Mouse (Mus musculus): ENCODE results near the gene Erich4.

Gene Erich4

GRCm38 (mm10) chr7:25615706-25616011 lies at the start of gene Erich4:
Gene Erich4 (minus strand): TSS chr7:25615892.
- DNase-seq = no peak

GRCm38 (mm10) chr7:25658657-25659472 lies 43.2 kb upstream of the Erich4 start, which contains the start of the genes Bckdha and Exosc5:
Gene Bckdha (minus strand): TSS chr7:25658981.
Gene Exosc5 (plus strand): TSS chr7:25659164.
- DNase-seq = peak; percentile 100

GRCm38 (mm10) chr7:25657785-25658184 lies 42.1 kb upstream of the Erich4 start:
- DNase-seq = no peak

DNA sequence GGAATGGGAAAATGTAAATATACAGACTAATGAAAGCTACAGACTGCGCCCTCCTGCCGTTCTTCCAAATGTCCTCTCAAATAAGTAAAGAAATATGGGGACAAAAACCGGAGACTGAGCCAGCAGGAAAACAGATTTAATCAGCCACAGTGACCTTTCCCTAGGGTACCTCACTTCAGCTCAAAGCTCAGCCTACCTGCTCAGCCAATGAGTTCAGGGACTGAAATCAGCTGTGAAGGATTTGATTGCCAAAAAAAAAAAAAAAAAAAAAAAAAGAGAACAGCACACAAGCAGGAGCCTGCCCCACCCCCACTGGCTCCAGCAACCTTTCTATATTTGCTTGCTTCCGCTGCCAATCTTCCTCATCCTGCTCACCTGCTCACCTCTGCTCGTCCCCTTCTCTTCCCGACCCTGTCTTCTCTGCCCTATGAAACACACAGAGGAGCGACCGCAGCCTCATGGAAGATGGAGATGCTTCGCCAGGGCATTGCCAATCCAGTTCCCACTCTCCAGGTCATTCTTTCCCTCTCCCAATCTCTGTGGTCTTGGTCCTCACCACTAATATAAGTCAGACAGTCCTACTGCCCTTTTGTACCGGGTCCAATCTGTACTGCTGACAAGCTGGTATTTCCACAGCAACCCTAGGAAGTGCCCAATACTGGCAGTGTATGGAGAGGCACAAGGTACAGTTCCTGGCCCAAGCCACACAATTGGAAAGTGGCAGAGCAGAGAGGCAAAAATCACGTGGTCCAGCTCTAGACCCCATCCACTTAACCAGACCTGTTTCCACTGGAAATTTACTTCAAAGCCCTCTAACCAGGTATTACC lies 40.1 kb upstream of the Erich4 start:
- DNase-seq = no peak

DNA sequence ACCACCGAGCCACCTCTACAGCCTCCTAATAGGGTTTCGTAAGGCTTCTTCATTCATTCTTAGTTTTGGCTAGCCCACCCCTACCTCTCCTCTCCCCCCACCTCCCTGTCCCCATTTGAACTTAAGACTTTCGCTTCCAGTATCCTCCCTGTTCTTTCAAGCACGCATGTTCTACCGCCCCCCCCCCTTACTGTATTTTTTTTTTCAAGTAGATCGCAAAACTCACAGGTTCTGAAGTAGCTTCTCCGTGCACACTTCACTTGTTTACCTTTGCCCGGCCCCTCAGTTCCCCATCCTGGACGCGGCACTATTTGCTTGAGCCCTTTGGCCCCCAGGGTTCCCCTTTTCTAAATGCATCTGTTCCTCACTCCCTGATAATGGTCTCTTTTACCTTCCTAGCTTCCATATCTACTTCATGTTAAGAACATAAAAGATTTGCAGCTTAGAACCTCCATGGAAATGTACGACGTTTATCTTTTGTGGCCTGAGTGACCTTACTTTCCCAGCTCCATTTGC lies 36.6 kb upstream of the Erich4 start:
- DNase-seq = peak; percentile 36

DNA sequence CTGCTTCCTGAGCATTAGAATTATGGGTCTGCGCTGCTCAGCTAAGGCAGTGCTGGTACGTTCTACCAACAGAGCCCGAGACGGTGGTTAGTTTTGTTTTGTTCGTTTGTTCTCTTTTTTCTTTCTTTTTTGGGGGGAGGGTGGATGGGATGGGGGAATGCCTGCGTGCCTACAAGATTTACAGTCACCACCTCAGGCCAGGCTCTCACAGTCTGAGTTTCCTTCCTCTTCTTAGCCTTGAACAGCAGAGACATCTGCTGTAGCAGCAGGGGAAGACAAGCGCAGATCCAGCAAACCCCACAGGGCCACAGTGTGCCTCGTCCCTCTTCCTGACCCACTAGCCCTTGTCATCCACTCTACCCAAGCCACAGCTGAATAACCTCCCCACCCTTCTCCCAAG lies 35.6 kb upstream of the Erich4 start:
- peak; percentile 47 for DNase-seq

DNA sequence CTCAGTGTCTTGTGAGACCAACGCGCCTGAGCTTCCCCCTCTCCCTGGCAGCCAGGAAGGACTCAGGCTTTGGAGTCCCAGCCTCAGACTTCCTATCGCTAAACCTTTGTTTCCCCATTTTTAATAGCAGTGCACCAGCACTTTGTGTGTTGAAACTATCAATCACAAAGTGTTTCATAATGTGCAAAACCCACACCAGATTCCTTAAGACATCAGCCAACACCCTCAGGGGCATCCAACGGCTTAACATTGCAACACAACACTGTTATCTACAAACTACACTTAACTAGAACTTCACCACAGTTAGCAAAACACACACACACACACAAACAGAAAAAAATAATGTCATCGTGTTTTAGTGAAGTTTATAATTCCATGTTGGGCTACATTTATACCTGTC lies 34.1 kb upstream of the Erich4 start:
- DNase-seq = peak; percentile 44

GRCm38 (mm10) chr7:25647574-25648123 lies 32.0 kb upstream of the Erich4 start:
- peak; percentile 39 for DNase-seq

GRCm38 (mm10) chr7:25645074-25645473 lies 29.4 kb upstream of the Erich4 start:
- no peak for DNase-seq

- no peak for DNase-seq
Observed at GRCm38 (mm10) chr7:25644631-25645030, 28.9 kb upstream of the Erich4 start.

DNA sequence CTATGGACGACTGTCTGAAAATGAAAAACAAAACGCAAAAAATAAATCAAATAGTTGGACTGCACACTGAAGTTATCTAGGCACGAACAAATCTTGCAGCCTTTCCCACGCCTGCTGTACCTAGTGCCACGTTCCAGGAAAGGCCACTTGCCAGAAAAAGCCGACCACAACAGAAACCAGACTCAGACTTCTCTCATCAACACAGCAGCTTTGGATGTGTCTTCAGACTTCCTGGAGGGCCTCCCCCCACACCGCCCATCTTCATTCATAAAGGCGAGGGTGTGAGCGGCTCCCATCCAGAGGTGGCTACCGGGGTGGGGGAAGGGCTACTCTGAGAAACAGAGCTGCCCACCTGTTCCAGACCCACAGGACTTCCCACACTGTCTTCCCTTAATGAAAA lies 28.4 kb upstream of the Erich4 start:
- DNase-seq = no peak

GRCm38 (mm10) chr7:25639754-25640153 lies 24.1 kb upstream of the Erich4 start:
- DNase-seq = no peak

GRCm38 (mm10) chr7:25637099-25637498 lies 21.4 kb upstream of the Erich4 start:
- no peak for DNase-seq

GRCm38 (mm10) chr7:25636373-25636772 lies 20.7 kb upstream of the Erich4 start:
- peak; percentile 59 for DNase-seq

DNA sequence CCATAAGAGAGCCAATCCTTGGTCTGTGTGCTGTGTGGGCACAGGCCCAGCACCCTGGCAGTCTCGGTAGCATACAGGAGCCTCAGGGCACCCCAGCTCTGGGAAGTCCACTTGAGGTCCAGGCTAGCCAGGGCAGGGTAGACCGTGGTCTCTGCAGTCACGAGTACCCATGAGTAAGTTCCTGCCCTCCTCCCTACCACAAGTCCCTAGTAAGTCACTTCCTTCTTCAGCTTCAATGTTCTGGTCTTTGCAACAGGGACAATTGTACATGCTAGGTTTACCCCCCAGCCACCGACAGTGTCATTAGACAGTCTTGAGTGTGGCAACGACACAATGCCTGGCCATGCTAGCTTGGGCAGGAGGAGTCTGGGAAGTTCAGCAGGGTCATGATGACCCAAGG lies 17.0 kb upstream of the Erich4 start:
- peak; percentile 45 for DNase-seq

GRCm38 (mm10) chr7:25628323-25628620 lies 12.6 kb upstream of the Erich4 start:
- DNase-seq = no peak

- DNase-seq = peak; percentile 82
Observed at GRCm38 (mm10) chr7:25627431-25628322, 12.0 kb upstream of the Erich4 start.

- peak; percentile 73 for DNase-seq
Observed at GRCm38 (mm10) chr7:25626509-25627430, 11.1 kb upstream of the Erich4 start, which contains the start of gene B3gnt8. Gene B3gnt8 (plus strand): TSS chr7:25626654.

DNA sequence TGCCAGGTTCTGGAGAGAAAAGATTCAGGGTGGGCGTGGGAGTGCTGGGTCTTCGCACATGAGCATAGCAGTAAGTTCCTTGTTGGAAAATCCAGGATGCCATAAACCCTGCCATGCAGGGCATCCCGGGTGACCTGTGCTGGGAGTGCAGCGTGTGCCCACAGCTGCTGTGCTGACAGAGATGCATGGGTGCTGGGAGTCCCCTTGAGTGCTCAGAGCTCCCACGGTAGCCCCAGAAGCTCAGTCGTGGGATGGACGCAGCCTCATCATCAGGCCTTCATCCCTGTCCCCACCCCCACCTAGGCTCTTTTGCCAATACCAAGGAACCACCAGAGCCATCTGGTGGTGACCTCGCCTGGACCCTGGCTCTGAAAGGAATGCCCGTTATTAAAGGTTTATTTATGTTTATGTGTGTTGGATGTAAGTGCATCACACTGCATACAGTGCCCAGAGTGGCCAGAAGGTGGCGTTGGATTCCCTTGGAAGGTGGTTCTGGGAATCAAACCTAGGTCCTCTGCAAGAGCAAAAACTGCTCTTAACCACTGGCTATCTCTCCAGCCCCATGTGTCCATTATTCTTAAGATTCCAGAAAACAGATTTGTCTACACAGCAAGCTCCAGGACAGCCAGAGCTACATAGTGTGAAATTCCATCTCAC lies 10.0 kb upstream of the Erich4 start:
- peak; percentile 56 for DNase-seq

DNA sequence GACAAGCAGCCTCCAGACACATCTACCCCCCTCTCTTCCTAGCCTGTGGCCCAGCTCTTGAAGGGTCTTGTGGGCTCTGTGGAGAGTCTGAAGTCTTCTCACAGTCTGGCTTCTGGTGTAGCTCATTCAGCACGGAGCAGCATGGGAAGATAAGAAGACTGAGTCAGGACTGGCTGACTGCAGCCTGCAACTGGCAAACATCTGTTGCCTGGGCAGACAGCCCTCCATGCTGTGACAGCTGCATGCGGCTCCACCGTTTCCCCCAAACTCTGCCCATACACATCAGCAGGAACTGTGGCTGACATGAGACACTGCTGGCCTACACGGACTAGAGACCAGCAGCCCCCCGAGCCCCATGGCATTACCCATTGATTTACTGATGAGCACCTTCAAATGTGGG lies 9.2 kb upstream of the Erich4 start:
- DNase-seq = no peak

- no peak for DNase-seq
Observed at GRCm38 (mm10) chr7:25623857-25624370, 8.2 kb upstream of the Erich4 start.
